Mouse (Mus musculus) cortical plate, adult 2 months (tissue): Measurements from ENCODE around the gene Slc22a20.

Experiments used
- CTCF ChIP-seq: fragments of 200-500 bp; IDR thresholded peaks from 2 replicates; pipeline ENCODE4 v1.5.1; 2011; ENCODE audit warnings: mild to moderate bottlenecking, control low read depth, low read length; ENCODE audit not compliant: insufficient read depth; ENCODE audit errors: extremely low read depth
- POLR2A ChIP-seq: fragments of 200-500 bp; IDR thresholded peaks from 2 replicates; pipeline ENCODE4 v1.6.1; 2011; ENCODE audit warnings: mild to moderate bottlenecking, low read length, control low read depth; ENCODE audit not compliant: insufficient read depth; ENCODE audit errors: extremely low read depth

DNA sequence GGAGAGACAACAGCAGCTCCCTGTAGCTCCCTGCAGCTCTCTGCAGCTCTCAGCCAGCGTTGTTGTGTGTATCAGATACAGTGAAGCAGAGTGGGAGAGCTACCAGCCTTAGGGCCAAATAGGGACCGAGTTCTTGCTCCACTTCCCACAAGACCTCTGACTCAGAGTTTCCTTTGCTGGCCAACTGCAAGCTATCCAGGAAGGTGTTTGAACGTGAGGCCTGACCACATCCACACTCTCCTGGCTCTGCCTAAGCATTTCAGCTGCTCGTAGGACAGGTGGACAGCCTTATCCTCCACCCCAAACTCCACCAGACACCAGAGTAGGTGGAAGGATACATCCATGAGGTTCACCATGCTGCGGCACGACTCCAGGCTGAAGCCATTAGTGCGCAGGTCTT is 6.1 kb upstream of the Slc22a20 start:
- no peak for TF ChIP-seq CTCF
- no peak for TF ChIP-seq POLR2A
